Mouse (Mus musculus) megakaryocyte, adult 5-6 weeks (primary cell): ENCODE data around the gene Grem1. TPM values are rescaled to one million over a fixed set of nuclear protein-coding genes. Genes with fewer than 3 reads are reported as not detected.

Experiments used
- ATAC-seq: 2 replicates; pipeline ENCODE4 v1.8.0; 2016; ENCODE audit warnings: mild to moderate bottlenecking, inconsistent platforms; ENCODE audit not compliant: poor library complexity, severe bottlenecking
- total RNA-seq, 2 experiments: library from RNA; stranded (forward) in 1 of 2; stranded (reverse) in 1 of 2; fragments of 153-499, 151-499 nt in 1 of 2; fragments of 221-1000, 200-1000 nt in 1 of 2; gene quantifications; 2 replicates each; pipeline versions ENCODE4 v1.2.3 to v1.2.4; 2015 to 2017

Grem1 gene
- total RNA-seq, 2 experiments from 2014 or later = 0.15 TPM; not detected in 1

DNA sequence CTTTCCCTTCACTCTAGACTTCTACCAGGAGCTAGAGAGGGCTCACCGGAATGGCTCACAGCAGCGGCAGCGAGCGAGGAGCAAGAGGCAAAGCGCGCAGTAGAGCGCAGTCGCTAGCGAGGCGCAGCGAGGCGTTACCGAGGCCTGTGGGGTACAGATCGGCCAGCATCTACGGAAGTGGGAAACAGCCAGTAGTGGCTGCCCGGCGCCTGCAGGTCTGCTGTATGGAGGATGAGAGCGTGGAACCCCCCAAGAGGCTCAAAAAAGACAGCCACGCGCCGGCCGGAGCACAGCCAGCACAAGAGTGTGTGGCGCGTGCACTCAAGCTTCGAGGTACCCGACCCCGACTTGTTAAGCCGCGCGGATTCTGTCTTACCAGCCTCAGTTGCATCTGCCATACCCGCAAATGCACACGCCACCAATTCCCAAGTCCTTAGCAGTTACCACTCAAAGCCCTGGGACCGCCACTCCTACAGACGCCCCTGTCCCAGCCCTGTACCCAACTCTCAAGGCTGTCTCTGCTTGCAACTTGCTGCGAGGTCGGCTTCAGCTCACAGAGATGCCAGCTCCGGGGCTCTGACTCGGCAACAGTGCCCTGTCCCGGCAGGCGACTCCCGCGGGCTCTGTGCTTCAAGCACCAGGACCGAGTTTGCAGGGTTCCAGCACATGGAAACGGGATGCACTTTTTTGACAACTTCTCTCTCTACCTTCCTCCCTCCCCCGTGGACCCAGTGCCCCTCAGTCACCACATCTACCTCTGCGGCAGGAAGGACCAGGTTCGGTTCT, 728 bp downstream of the Grem1 start:
- no peak for ATAC-seq

DNA sequence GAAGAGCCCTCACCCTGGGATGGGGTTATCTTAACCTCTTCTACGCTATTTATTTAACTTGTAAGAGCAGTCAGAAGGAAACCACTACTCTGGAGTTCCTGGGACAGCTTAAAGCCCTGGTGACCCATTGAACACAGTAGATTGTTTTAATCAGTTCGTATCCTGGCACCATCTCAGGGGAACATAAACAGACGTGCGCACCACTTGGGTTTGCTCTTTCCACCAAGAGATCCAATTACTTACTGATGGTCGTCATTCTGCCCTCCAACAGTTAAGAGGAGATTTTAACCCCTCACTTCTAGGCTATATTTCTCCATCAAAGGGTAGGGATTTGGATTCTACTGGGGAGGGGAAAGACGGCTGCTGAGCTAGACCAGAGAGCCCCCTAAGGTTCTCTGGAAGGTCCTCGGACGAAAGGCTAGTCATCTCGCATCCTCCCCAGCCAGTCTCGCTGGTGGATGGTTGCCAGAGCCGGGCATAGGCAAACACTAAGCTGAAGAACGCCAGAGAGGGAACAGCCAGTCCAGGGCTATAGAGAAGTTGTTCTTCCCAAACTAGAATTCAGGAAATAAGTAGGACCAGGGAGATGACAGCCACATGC, 1.4 kb downstream of the Grem1 start:
- ATAC-seq = no peak

DNA sequence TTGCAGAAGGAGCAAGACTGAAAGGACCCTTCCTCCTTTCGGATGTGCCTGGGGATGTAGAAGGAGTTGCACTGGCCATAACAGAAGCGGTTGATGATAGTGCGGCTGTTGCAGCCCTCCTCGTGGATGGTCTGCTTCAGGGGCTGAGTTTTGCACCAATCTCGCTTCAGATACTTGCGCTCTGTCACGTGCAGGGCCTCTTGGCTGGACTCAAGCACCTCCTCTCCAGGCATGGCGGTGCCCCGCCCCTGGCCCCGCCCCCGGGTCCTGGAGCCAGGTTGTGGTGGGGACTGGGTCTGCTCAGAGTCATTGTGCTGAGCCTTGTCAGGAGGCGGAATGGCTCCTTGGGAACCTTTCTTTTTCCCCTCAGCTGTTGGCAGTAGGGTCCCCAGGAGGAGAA, 8.7 kb downstream of the Grem1 start:
- ATAC-seq = no peak

DNA sequence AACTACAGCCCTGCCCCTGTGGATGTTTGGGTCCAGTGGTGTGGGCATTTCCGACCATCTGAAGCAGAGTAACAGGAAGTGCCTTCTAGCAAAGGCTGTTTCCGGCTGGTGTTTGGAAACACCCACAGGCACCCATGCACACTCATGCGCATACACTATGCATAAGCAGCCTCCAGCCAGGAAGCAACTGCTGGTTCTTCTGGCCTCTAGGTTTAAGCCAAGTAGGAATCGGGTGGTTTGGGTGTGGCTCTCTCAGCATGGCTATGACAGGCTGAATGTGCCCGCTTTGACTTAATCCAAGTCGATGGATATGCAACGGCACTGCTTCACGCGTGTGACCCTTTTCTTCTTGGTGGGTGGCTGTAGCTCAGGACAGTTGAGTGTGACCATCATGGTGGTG, 9.1 kb downstream of the Grem1 start:
- ATAC-seq = no peak

DNA sequence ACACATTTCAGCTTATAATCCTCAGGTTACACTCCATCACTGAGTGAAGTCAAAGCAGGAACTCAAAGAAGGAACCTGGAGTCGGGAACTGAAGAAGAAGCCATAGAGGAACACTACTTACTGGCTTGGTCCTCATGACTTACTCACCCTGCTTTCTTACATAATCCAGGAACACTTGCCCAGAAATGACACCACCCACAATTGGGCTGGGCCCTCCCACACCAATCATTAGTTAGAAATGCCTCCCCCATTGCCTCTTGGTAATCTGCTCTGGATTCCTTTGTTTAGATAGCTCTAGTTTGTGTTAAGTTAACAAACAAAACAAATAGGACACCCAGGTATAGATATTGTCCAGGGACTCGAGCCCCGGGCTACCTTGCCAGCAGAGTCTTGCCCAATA, 29.9 kb downstream of the Grem1 start:
- ATAC-seq = no peak

DNA sequence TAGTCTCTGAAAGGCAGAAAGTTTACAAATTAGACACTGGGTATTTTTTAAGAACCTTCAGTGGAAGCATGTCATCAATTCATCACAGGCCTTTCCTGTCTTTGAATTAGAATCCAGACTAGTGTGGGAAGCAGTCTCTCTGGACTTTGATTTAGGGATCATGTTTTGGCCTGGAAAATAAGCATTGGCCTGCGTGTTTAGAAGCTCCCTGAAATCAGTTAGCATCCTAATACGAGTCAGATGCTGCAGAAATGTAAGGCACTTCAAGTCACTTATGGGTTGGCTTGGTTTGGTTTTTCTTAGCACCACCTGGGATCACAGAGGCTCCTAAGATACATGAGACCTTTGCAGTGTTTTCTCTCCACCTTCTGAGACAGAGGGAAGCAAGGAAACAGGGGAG, 43.6 kb downstream of the Grem1 start:
- ATAC-seq = no peak

DNA sequence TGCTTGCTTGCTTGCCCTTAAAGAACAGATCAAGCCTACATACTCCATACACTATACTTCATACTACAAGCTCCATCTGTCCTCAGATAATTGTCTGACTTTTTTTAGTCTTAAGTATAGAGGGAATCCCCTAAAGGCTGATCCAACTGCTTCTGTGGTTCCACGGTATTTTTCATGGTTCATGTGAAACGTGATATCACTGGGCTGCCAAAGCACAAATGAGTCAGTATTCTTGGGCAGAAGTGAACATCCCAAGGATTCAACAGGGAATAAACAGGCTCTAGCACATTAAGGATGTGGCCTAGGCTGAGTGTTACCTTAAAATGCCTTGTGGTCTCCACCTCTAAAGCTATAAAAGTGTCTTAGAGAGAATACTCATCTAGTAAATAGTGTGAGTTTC, 45.0 kb downstream of the Grem1 start:
- no peak for ATAC-seq

- ATAC-seq = no peak
These were observed 50.9 kb downstream of the Grem1 start for GRCm38 (mm10) chr2:113707507-113707906.

DNA sequence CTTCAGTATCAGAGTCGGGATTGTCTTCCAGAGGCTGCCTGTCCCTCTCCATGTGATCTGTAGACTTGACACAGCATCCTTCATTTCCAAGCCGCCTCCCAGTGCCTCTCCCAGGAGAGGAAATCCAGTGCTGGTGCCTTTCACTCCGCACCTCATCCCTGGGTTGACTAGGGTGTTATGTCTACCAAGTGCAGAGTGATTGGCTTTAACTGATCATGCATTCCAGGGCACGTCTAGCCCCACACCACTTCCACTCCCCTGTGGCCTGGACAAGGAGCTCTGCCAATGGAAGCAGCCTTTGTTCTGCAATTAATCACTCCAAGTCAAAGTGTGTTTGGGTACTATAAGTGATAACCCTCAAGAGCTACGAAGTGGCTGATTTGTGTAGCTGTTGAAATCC, 56.9 kb downstream of the Grem1 start:
- no peak for ATAC-seq

DNA sequence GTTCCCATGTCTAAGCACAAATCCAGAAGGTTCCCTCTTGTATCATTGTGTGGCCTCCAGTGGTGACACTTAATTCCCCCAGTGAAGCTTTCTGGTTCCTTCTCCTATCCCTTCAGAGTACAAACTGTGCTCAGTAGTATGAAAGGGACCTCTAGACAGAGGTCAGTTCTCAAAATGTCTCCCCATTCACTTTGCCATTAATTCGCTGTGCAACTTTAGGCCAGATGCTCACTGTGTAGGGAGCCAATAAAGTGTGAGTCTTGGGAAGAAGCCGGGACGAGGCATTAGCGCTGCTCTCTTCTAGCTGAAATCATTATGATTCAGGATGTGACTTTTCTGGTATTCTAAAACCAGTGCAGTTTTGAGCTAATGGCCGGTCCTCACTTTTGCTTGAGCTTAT, 61.8 kb downstream of the Grem1 start:
- no peak for ATAC-seq

- ATAC-seq = no peak
These were observed 62.2 kb downstream of the Grem1 start for GRCm38 (mm10) chr2:113696222-113696621.

Other genes starting within 250 kb of the Grem1 start
- gene Scg5, start 70.5 kb upstream of the Grem1 start, total RNA-seq (2015) = 0.82 and 1.1 TPM in 2 replicates
- not detected in 2 replicates for gene Scg5, start 70.5 kb upstream of the Grem1 start, total RNA-seq (2017)
- gene Arhgap11a, start 90.0 kb upstream of the Grem1 start, total RNA-seq (2015) = 48.6 and 49.1 TPM in 2 replicates
- gene Arhgap11a, start 90.0 kb upstream of the Grem1 start, total RNA-seq (2017) = 44.1 and 56.3 TPM in 2 replicates